Mouse (Mus musculus): ENCODE results near the gene Endou.

Endou gene

GRCm38 (mm10) chr15:97696616-97697015, 34.5 kb downstream of the Endou start:
- TF ChIP-seq GATA4 (IDR thresholded peaks at IDR 0.05; ENCODE audit: insufficient replicate concordance, low read length), result no peak

DNA sequence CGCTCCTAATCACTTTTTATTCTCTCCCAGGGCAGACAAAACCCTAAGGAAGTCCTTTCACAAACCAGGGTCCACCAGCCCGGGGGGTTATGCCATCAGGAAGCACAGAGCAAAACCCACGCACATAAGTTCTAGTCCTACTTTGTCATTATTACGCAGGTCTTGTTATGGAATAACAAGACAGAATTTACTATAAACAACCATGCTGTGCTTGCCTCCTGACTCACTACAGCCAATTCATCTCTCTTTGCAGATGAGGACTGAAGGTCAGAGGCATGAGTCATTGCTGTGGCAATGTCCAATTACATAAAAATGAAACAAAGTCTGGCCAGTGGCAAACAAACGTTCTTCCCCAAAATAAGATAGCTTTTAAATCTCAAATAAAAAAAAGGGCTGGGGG, 37.7 kb downstream of the Endou start:
- no peak for TF ChIP-seq GATA4 (IDR thresholded peaks at IDR 0.05; ENCODE audit: insufficient replicate concordance, low read length)

DNA sequence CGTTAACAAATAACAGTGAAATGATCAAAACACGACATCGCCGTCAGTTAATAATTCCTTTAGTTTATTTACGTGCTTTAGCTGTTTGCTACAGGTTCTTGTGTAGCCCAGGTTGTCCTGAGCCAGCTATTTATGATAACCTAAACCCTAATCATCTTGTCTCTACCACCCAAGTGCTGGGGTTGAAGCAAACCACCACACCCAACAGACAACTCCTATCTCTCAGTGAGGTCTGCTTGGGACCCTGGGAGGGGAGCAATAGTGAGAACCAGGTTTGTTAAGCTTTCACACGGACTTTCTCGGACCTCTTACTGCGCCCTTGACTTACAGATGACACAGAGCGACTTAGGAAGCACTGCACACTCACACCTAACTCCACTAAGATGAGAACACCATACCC, 47.0 kb downstream of the Endou start:
- no peak for TF ChIP-seq GATA4 (IDR thresholded peaks at IDR 0.05; ENCODE audit: insufficient replicate concordance, low read length)

DNA sequence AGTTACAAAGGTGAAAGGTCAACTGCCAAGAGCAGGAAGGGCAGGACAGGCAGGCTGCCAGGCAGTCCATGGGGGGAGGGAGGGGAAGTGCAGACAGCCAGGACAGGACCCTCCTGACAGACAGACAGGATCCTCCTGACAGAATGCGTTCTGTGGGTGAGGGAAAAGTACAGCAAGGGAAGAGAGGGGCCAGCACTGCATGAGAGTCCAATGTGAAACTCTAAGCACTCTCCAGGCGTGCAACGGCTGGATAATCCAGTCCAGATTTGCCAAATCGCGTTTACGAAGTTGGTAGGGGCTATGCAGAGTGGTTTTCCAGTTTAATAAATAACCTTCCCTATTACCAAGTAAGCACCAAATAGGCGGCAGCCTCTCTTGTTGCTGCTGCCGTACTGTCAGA, 49.1 kb downstream of the Endou start:
- TF ChIP-seq GATA4 (IDR thresholded peaks at IDR 0.05; ENCODE audit: insufficient replicate concordance, low read length), result no peak

GRCm38 (mm10) chr15:97679991-97680681, 51.0 kb downstream of the Endou start:
- TF ChIP-seq GATA4 (IDR thresholded peaks at IDR 0.05; ENCODE audit: insufficient replicate concordance, low read length), result no peak

DNA sequence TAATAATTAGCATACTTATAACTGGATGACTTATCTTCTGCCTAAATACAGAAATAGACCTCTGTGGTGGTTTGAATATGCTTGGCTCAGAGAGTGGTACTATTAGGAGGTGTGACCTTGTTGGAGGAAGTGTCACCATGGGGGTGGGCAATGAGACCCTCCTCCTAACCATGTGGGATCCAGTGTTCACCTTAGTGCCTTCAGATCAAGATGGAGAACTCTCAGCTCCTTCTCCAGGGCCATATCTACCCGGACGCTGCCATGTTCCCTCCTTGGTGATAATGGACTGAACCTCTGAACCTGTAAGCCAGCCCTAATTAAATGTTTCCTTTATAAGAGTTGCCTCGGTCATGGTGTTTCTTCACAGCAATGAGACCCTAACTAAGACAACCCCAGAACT, 53.8 kb downstream of the Endou start:
- no peak for TF ChIP-seq GATA4 (IDR thresholded peaks at IDR 0.05; ENCODE audit: insufficient replicate concordance, low read length)

- TF ChIP-seq GATA4 (IDR thresholded peaks at IDR 0.05; ENCODE audit: insufficient replicate concordance, low read length), result no peak
These were observed 55.2 kb downstream of the Endou start for GRCm38 (mm10) chr15:97675927-97676326.

DNA sequence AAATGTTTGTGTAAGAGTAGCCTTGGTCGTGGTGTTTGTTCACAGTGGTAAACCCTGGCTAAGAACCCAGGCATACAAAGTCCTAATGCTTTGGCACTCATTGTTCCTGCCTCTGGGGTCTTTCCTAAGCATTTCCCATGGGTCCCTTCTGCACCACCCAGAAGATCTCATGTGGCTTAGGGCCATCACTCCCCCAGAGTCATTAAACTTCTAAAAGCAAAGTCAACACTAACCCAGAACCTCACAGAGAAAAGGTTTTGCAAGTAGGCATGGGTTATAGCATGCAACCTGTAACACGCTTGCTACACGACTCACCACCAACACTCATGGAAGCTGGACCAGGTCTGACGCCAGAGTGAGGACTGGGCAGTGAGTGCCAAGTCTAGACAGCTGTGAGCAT, 56.7 kb downstream of the Endou start:
- no peak for TF ChIP-seq GATA4 (IDR thresholded peaks at IDR 0.05; ENCODE audit: insufficient replicate concordance, low read length)

DNA sequence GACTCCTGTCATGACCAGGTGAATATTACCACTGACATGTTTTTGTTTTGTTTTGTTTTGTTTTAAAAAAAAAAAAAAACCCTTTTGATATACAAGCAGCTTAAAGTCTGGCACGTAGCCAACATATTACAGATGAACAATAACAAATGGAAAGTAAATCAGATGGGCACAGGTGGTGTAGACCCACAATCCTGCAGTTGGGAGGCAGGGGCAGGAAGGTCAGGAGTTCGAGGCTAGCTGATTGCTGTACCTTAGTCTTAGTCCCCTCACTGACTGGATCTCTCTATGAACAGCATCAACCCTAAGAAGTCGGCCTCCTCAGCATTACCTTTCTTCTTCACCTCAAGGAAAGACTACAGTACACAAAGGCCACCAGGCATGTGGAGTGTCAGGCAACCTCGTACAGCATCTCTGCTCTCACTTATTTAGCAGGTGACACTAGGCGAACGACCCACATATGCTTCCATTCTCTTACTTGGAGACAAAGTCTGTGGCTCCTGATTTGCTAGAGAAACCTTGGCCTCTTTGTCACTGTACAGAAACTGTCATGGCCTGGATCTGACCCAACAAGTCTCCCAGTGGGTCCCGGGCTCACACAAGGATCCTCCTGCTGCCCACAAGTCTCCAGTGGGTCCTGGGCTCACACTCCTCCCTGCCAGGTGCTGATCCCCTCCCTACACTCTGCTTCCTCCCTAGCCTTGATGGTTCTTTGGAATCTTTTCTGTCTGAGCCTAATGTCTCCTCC, 57.7 kb downstream of the Endou start:
- TF ChIP-seq GATA4 (IDR thresholded peaks at IDR 0.05; ENCODE audit: insufficient replicate concordance, low read length), result no peak

GRCm38 (mm10) chr15:97672211-97672765, 58.9 kb downstream of the Endou start:
- TF ChIP-seq GATA4 (IDR thresholded peaks at IDR 0.05; ENCODE audit: insufficient replicate concordance, low read length), result no peak

DNA sequence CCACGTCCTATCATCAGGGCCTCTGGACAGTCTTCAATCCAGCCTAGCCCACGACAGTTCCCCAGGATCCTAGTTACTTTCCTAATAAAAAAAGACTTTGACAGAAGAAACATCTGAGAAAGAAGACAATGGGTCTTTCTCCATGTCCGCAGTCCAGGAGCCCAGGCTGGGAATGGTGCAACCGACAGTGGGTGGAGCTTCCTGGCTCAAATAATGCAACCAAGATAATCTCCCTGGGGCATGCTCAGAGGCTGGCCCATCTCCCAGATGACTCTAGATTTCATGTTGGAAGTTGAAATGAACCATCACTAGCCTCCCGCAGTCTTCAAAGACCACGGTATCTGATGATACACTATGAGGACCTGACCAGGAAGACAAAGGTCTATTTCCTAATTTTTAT, 60.6 kb downstream of the Endou start:
- TF ChIP-seq GATA4 (IDR thresholded peaks at IDR 0.05; ENCODE audit: insufficient replicate concordance, low read length), result no peak

- TF ChIP-seq GATA4 (IDR thresholded peaks at IDR 0.05; ENCODE audit: insufficient replicate concordance, low read length), result no peak
These were observed 63.7 kb downstream of the Endou start for GRCm38 (mm10) chr15:97667437-97667836.

DNA sequence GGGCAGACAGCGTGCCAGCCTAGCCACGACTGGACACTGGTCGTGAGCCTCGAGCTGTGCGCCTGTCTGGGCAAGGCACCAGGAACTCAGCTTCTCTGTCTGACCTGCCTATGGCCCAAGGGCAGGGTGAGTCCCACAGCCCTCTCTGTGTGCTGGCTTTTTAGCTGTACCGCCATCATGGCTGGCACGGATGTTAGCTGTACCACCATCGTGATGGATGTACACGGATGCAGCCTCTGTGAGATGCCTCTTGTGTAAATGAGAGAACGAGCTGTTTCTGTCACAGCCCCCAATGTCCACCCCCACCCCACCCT, 64.7 kb downstream of the Endou start:
- TF ChIP-seq GATA4 (IDR thresholded peaks at IDR 0.05; ENCODE audit: insufficient replicate concordance, low read length), result no peak

GRCm38 (mm10) chr15:97665770-97666456, 65.2 kb downstream of the Endou start:
- no peak for TF ChIP-seq GATA4 (IDR thresholded peaks at IDR 0.05; ENCODE audit: insufficient replicate concordance, low read length)

DNA sequence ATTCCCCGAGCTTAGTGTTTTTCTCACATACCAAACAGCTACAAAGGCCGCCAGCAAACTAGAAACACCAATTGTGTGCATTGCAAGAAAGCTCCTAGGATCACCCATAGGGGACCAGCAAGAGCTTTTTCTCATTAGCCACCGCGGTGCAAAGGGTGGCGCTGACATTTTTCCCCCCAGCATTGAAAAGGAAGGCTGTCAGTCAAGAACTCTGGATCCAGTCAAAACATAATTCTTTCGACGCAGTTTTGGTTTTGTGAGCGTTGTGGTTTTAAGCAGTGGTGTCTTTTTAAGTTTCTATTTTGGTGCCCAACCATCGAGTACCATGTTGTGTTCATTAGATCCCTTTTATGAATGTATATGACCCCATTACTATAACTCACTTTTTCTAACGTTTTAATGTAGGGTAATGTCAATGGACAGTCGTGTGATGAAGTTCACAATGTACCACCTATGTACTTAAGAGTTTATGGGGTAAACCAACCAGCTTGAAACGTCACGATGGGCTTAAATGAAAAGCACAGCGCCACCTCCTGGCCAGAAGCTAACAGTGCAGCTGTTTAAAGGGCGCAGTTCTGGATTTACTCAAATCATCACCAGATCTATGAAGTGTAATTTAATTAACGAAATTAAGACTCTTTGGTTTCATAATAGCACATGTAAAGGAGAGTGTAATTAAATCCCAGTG, 66.0 kb downstream of the Endou start:
- no peak for TF ChIP-seq GATA4 (IDR thresholded peaks at IDR 0.05; ENCODE audit: insufficient replicate concordance, low read length)
